Mouse (Mus musculus): Measurements from ENCODE around the gene Dnm3.

The Dnm3 gene

GRCm38 (mm10) chr1:162074626-162075410 is 403.0 kb downstream of the Dnm3 start:
- DNase-seq (ENCODE audit: low spot score in 2 of 2): no peak

- DNase-seq (ENCODE audit: low spot score in 2 of 2): no peak
Measured at GRCm38 (mm10) chr1:162072917-162073578, 404.8 kb downstream of the Dnm3 start.

- no peak for DNase-seq (ENCODE audit: low spot score in 2 of 2)
Measured at GRCm38 (mm10) chr1:162053608-162054007, 424.2 kb downstream of the Dnm3 start.

- no peak for DNase-seq (ENCODE audit: low spot score in 2 of 2)
Measured at GRCm38 (mm10) chr1:162053186-162053585, 424.6 kb downstream of the Dnm3 start.

GRCm38 (mm10) chr1:162052755-162053154 is 425.1 kb downstream of the Dnm3 start:
- DNase-seq (ENCODE audit: low spot score in 2 of 2): no peak

GRCm38 (mm10) chr1:162052138-162052537 is 425.7 kb downstream of the Dnm3 start:
- DNase-seq (ENCODE audit: low spot score in 2 of 2): no peak

- DNase-seq (ENCODE audit: low spot score in 2 of 2): no peak
Measured at GRCm38 (mm10) chr1:162051710-162052109, 426.1 kb downstream of the Dnm3 start.

- DNase-seq (ENCODE audit: low spot score in 2 of 2): peak; percentile 17 to 29
Measured at GRCm38 (mm10) chr1:162047673-162048072, 430.2 kb downstream of the Dnm3 start.

GRCm38 (mm10) chr1:162043788-162044717 is 433.8 kb downstream of the Dnm3 start:
- no peak for DNase-seq (ENCODE audit: low spot score in 2 of 2)

GRCm38 (mm10) chr1:162043216-162043615 is 434.6 kb downstream of the Dnm3 start:
- DNase-seq (ENCODE audit: low spot score in 2 of 2): no peak

- DNase-seq (ENCODE audit: low spot score in 2 of 2): no peak
Measured at GRCm38 (mm10) chr1:162042384-162042783, 435.4 kb downstream of the Dnm3 start.

GRCm38 (mm10) chr1:162040490-162041274 is 437.2 kb downstream of the Dnm3 start:
- DNase-seq (ENCODE audit: low spot score in 2 of 2): no peak

- no peak for DNase-seq (ENCODE audit: low spot score in 2 of 2)
Measured at GRCm38 (mm10) chr1:162039808-162040207, 438.0 kb downstream of the Dnm3 start.

- no peak for DNase-seq (ENCODE audit: low spot score in 2 of 2)
Measured at GRCm38 (mm10) chr1:162039011-162039595, 438.7 kb downstream of the Dnm3 start.

GRCm38 (mm10) chr1:162038431-162038830 is 439.4 kb downstream of the Dnm3 start:
- no peak for DNase-seq (ENCODE audit: low spot score in 2 of 2)

GRCm38 (mm10) chr1:162037968-162038421 is 439.8 kb downstream of the Dnm3 start:
- DNase-seq (ENCODE audit: low spot score in 2 of 2): peak; percentile 24 to 31

GRCm38 (mm10) chr1:162037185-162037765 is 440.6 kb downstream of the Dnm3 start:
- DNase-seq (ENCODE audit: low spot score in 2 of 2): no peak

- DNase-seq (ENCODE audit: low spot score in 2 of 2): no peak
Measured at GRCm38 (mm10) chr1:162036461-162036835, 441.4 kb downstream of the Dnm3 start.

- no peak for DNase-seq (ENCODE audit: low spot score in 2 of 2)
Measured at GRCm38 (mm10) chr1:162035800-162036460, 441.9 kb downstream of the Dnm3 start.
